Mouse (Mus musculus) hindbrain, embryonic 12.5 days (tissue): ENCODE measurements around the gene 4933427D14Rik. TPM values are rescaled to one million over a fixed set of nuclear protein-coding genes. Genes with fewer than 3 reads are reported as not detected.
A peak's percentile ranks its signal among the peaks of the same experiment; 100 is the strongest.

ENCODE experiments used
- ATAC-seq: fragments of 200-750 bp; cut with Nextera tagmentation; 2 replicates; pipeline ENCODE4 v1.8.0; 2017; ENCODE audit warnings: moderate TSS enrichment; ENCODE audit not compliant: low FRiP score
- H3K27ac ChIP-seq: fragments of 300-500 bp; sonication (generic); 2 replicates; pipeline ENCODE4 v1.5.1; 2016; ENCODE audit warnings: mild to moderate bottlenecking
- H3K27me3 ChIP-seq: fragments of 300-500 bp; sonication (generic); 2 replicates; pipeline ENCODE4 v1.6.1; 2016; ENCODE audit warnings: mild to moderate bottlenecking
- H3K36me3 ChIP-seq: fragments of 300-500 bp; sonication (generic); 2 replicates; pipeline ENCODE4 v1.6.1; 2016; ENCODE audit warnings: mild to moderate bottlenecking
- H3K4me1 ChIP-seq: fragments of 300-500 bp; sonication (generic); 2 replicates; pipeline ENCODE4 v1.6.1; 2016
- H3K4me2 ChIP-seq: fragments of 300-500 bp; sonication (generic); replicated peaks from 2 replicates; pipeline ENCODE4 v1.6.1; 2016; ENCODE audit warnings: mild to moderate bottlenecking
- H3K4me3 ChIP-seq: fragments of 300-500 bp; sonication (generic); 2 replicates; pipeline ENCODE4 v1.5.1; 2016; ENCODE audit warnings: mild to moderate bottlenecking
- H3K9ac ChIP-seq: fragments of 300-500 bp; sonication (generic); 2 replicates; pipeline ENCODE4 v1.6.1; 2016; ENCODE audit warnings: mild to moderate bottlenecking, moderate library complexity
- H3K9me3 ChIP-seq: fragments of 300-500 bp; sonication (generic); replicated peaks from 2 replicates; pipeline ENCODE4 v1.6.1; 2016; ENCODE audit warnings: mild to moderate bottlenecking
- WGBS: fragments of 180-500 bp; shearing (Covaris S2); methylation state at CpG from one replicate; pipeline ENCODE4 v1.1.7; 2016; 5-methylcytosine and 5-hydroxymethylcytosine counted together
- polyA plus RNA-seq: library from polyadenylated mRNA; unstranded; fragments of >200 nt; fragmentation: Nextera tagmentation; extraction: Ambion mirVana; gene quantifications from 2 replicates; pipeline ENCODE4 v1.2.1, GENCODE M21; 2016

The 4933427D14Rik gene
- polyA plus RNA-seq, 1 experiment from 2014 or later, result 19.6 TPM

DNA sequence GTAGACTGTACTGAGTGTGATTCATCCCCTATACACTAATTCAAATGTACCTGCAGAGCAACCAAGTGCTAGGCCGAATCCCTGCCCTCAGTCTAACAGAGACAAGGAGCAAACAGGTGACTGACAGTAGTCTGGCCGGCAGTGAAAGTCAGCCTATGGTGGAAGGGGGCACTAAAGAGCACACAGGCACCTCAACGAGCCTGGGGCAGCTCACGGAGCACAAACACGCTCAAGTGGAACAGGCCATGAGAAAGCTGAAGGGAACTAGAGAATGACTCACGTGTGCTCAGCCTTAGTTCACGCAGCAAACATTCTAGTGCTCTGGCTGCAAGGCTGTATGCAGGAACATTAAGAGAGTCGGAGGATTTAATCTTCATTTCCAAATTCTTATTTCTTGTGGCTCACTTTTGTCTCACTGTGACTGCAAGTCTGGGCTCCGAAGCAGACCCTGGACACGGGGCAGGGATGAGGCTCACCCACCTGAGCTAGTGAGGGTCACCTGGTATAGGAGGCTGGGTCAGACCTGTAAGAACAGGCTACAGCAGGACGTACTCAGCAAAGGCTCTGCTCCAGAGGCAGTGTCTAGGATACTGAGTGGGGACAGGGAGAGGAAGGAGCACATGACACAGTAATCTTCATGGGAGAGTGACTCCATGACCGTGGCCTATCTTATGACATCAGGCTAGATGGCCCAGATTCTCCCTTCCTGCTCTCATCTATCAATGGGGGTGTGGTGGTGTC lies 54.0 kb downstream of the 4933427D14Rik start:
- Histone ChIP-seq H3K27me3 (no peaks in the 10 kb centered on the region), H3K27ac (no peak overlapping the region), H3K4me3 (no peak overlapping the region), H3K9me3 (no peaks in the 10 kb centered on the region), H3K9ac (no peak overlapping the region), H3K4me2 (no peak overlapping the region), H3K36me3 (peaks cover 40% of the 10 kb centered on the region), H3K4me1 (peaks cover 10% of the 10 kb centered on the region)
- ATAC-seq, result no peak
- WGBS, result 83% methylated on average over 12 of the region's 12 CpGs

- ATAC-seq, result no peak
- H3K36me3 ChIP-seq, result peaks cover 25% of the 10 kb centered on the region
- H3K9me3 ChIP-seq, result no peaks in the 10 kb centered on the region
- no peak overlapping the region for H3K4me2 ChIP-seq
- H3K27me3 ChIP-seq, result no peaks in the 10 kb centered on the region
- H3K4me1 ChIP-seq, result peaks cover 18% of the 10 kb centered on the region
- WGBS, result 63% methylated on average over 2 of the region's 2 CpGs
- H3K4me3 ChIP-seq, result no peak overlapping the region
- H3K27ac ChIP-seq, result no peak overlapping the region
- H3K9ac ChIP-seq, result no peak overlapping the region
Observed at GRCm38 (mm10) chr11:72151120-72151519, 56.1 kb downstream of the 4933427D14Rik start.

DNA sequence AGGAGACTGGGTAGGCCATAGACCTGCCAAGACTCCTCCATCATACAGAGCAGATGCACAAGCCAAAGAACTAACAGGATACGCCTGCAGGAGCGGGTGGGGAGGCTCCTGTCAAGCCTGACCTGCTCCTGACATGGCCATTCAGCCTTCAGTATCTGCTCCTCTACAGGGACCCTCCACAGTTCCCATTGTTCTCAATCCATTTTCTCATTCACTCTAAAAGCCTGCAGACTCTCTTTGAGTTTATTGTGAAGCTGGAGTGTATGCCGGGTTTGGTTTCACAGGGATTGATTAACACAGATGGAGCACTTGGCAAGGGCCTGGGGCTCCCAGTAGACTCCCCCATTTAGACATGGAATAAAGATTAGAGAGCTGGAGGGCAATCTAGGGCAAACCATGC lies 59.3 kb downstream of the 4933427D14Rik start:
- peak overlapping the region; percentile 6; the same call in 1 of the 2 replicates for H3K27ac ChIP-seq
- 17% methylated on average over 3 of the region's 3 CpGs for WGBS

GRCm38 (mm10) chr11:72145877-72146248 lies 61.4 kb downstream of the 4933427D14Rik start:
- 88% methylated on average over 1 of the region's 1 CpGs for WGBS
- H3K4me3 ChIP-seq, result no peak overlapping the region
- H3K9me3 ChIP-seq, result no peaks in the 10 kb centered on the region
- peaks cover 19% of the 10 kb centered on the region for H3K4me1 ChIP-seq
- H3K36me3 ChIP-seq, result no peaks in the 10 kb centered on the region
- ATAC-seq, result no peak
- H3K4me2 ChIP-seq, result no peak overlapping the region
- H3K27me3 ChIP-seq, result peaks cover 15% of the 10 kb centered on the region; the same call in 1 of the 2 replicates
- H3K27ac ChIP-seq, result no peak overlapping the region
- no peak overlapping the region for H3K9ac ChIP-seq

More for the DNA sequence above, 59.3 kb downstream of the 4933427D14Rik start:
- Histone ChIP-seq H3K27me3 (peaks cover 8% of the 10 kb centered on the region; the same call in 1 of the 2 replicates), H3K4me3 (no peak overlapping the region), H3K36me3 (peaks cover 3% of the 10 kb centered on the region; the same call in 1 of the 2 replicates), H3K9me3 (no peaks in the 10 kb centered on the region), H3K9ac (no peak overlapping the region), H3K4me1 (peaks cover 16% of the 10 kb centered on the region), H3K4me2 (no peak overlapping the region)
- peak; percentile 53; the same call in 1 of the 2 replicates for ATAC-seq

GRCm38 (mm10) chr11:72145182-72145876 lies 61.9 kb downstream of the 4933427D14Rik start:
- Histone ChIP-seq H3K4me2 (no peak overlapping the region), H3K9ac (no peak overlapping the region), H3K4me1 (peaks cover 19% of the 10 kb centered on the region), H3K36me3 (no peaks in the 10 kb centered on the region), H3K27ac (no peak overlapping the region), H3K9me3 (no peaks in the 10 kb centered on the region), H3K27me3 (peaks cover 15% of the 10 kb centered on the region; the same call in 1 of the 2 replicates), H3K4me3 (no peak overlapping the region)
- WGBS, result 18% methylated on average over 2 of the region's 2 CpGs
- no peak for ATAC-seq

- Histone ChIP-seq H3K4me2 (no peak overlapping the region), H3K9ac (no peak overlapping the region), H3K36me3 (no peaks in the 10 kb centered on the region), H3K9me3 (no peaks in the 10 kb centered on the region), H3K27me3 (peaks cover 30% of the 10 kb centered on the region), H3K4me1 (peaks cover 9% of the 10 kb centered on the region), H3K4me3 (no peak overlapping the region), H3K27ac (no peak overlapping the region; the same call in 1 of the 2 replicates)
- ATAC-seq, result no peak
- WGBS, result 46% methylated on average over 9 of the region's 10 CpGs
Observed at GRCm38 (mm10) chr11:72142889-72143288, 64.4 kb downstream of the 4933427D14Rik start.

DNA sequence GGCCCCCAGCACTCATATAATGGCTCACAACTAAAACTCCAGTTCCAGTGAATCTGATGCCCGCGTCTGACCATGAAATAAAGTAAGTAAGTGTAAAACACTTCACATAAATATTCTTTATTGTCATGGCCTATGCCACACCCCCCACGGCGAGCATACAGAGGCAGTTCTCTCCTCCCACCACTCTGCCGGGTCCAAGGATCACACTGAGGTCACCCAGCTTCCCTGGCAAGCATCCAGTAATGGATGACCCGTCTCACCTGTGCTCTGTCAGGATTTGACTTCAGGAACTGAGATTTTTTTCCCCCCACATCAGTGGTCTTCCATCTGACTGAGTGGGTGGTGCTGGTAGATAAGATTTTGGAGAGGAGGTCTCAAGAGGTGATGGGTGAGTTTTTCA lies 67.1 kb downstream of the 4933427D14Rik start:
- H3K9me3 ChIP-seq, result no peaks in the 10 kb centered on the region
- WGBS, result 69% methylated on average over 6 of the region's 6 CpGs
- H3K9ac ChIP-seq, result no peak overlapping the region
- ATAC-seq, result no peak
- H3K4me2 ChIP-seq, result no peak overlapping the region
- peaks cover 8% of the 10 kb centered on the region for H3K4me1 ChIP-seq
- no peak overlapping the region for H3K27ac ChIP-seq
- H3K36me3 ChIP-seq, result no peaks in the 10 kb centered on the region
- peaks cover 53% of the 10 kb centered on the region for H3K27me3 ChIP-seq
- H3K4me3 ChIP-seq, result no peak overlapping the region

- Histone ChIP-seq H3K9ac (no peak overlapping the region), H3K27me3 (peaks cover 78% of the 10 kb centered on the region), H3K4me2 (peak overlapping the region; percentile 99), H3K36me3 (no peaks in the 10 kb centered on the region), H3K4me1 (peaks cover 18% of the 10 kb centered on the region), H3K4me3 (peak overlapping the region; percentile 70), H3K27ac (no peak overlapping the region), H3K9me3 (no peaks in the 10 kb centered on the region)
- ATAC-seq, result no peak
- 19% methylated on average over 11 of the region's 11 CpGs for WGBS
Observed at GRCm38 (mm10) chr11:72136231-72136982, 70.9 kb downstream of the 4933427D14Rik start.

DNA sequence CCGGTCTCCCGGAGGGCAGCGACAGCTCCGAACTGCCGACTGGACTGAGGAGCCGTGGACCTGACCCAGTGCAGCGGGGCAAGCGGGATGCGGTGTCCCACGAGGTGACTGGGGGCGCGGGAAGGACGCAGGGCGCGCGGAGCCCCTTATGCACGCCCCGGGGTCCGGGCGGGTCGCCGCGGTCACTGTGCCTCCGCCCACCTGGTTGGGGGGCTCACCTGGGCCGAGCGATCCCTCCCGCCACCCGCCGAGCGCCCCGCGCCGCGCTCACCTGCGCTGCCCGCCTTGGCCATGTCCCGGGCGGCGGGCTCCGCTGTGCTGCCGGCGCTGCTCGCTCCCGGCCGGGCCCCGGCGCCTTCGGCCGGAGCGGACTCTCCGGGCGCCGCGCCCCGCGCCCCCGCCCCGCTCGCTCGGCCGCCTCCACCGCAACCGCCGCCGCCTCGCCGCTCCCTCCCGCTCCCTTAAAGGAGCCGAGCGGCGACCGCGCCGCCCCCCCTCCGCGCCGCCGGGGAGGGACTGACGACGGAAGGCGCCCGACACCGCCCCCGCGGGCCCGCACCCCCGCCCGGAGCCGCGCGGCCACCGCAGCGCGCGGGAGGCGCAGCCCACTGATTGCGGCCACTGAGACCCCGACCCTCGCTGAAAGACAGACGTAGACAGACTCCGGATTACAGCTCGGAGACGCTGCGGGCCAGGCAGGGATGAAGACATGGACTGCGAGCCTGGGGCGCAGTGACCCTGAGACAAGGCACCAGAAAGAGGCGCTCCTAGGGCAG lies 71.7 kb downstream of the 4933427D14Rik start, which contains the start of gene Pitpnm3:
Pitpnm3 (minus strand) TSS at position 396 of the 776 bp plus-strand sequence.
- H3K9ac ChIP-seq, result peak within 1 kb of the TSS; percentile 86
- peak; percentile 44; the same call in 1 of the 2 replicates for ATAC-seq
- H3K36me3 ChIP-seq, result no peaks in the 10 kb centered on the region
- H3K27me3 ChIP-seq, result peaks cover 76% of the 10 kb centered on the region
- no peak within 1 kb of the TSS for H3K27ac ChIP-seq
- H3K4me2 ChIP-seq, result peak within 1 kb of the TSS; percentile 99
- under 1% methylated on average over 93 of the region's 107 CpGs for WGBS
- H3K9me3 ChIP-seq, result no peaks in the 10 kb centered on the region
- H3K4me3 ChIP-seq, result peak within 1 kb of the TSS; percentile 70
- peaks cover 18% of the 10 kb centered on the region for H3K4me1 ChIP-seq

DNA sequence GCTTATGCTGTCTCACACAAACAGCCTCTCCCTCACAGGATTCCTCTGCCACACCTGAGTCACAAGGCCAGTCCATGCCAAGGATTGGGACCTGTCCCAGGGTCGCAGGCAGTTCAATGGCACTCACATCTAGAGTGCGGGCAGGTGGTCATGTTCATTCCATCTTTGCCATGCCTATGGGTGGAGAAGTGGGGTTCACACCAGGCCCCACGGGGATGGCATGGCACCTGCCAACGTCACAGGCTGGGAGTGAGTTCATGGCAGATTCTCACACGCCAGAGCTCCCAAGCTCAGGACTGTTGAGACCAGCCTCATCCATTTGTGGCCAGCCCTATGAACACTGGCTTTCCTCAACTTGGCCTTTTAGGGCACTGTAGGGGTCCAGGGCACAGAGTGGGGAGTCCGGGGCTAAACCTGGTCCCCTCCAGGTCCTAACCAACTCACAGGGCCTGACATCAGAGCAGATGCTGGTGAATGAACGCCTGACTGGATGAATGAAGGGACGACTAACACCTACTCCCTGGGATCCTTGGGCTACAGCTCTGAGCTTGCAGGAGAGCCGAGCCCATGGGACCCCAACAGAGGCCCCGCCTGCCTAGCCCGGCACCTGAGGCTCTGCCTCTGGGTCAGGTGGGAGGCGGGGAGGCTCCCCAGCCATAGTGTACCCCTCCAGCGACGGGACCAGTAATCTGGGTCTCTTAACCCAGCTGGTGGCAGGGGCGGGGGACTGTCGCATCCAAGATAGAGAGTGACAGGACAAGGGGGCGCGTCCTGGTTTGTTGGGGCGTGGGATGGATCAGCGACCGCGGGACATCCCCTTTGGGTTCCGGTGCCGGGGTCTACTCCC lies 72.5 kb downstream of the 4933427D14Rik start:
- Histone ChIP-seq H3K36me3 (no peaks in the 10 kb centered on the region), H3K27me3 (peaks cover 76% of the 10 kb centered on the region), H3K4me3 (peak overlapping the region; percentile 70), H3K4me2 (peak overlapping the region; percentile 99), H3K4me1 (peaks cover 26% of the 10 kb centered on the region), H3K9ac (peak overlapping the region; percentile 86), H3K27ac (no peak overlapping the region), H3K9me3 (no peaks in the 10 kb centered on the region)
- peak; percentile 39; the same call in 1 of the 2 replicates for ATAC-seq
- 15% methylated on average over 24 of the region's 24 CpGs for WGBS

- H3K9ac ChIP-seq, result no peak overlapping the region
- H3K36me3 ChIP-seq, result no peaks in the 10 kb centered on the region
- H3K4me1 ChIP-seq, result peaks cover 29% of the 10 kb centered on the region
- no peak overlapping the region for H3K4me2 ChIP-seq
- no peaks in the 10 kb centered on the region for H3K9me3 ChIP-seq
- H3K27me3 ChIP-seq, result peaks cover 63% of the 10 kb centered on the region
- no peak overlapping the region for H3K4me3 ChIP-seq
- H3K27ac ChIP-seq, result no peak overlapping the region
- 75% methylated on average over 10 of the region's 10 CpGs for WGBS
- ATAC-seq, result no peak
Observed at GRCm38 (mm10) chr11:72133075-72133474, 74.2 kb downstream of the 4933427D14Rik start.
